Mouse (Mus musculus) liver, embryonic 16.5 days (tissue): ENCODE measurements around the gene Alg9. TPM values are rescaled to one million over a fixed set of nuclear protein-coding genes. Genes with fewer than 3 reads are reported as not detected.
A peak's percentile ranks its signal among the peaks of the same experiment; 100 is the strongest.

ENCODE experiments used
- ATAC-seq: fragments of 200-750 bp; cut with Nextera tagmentation; 2 replicates; pipeline ENCODE4 v1.8.0; 2017; ENCODE audit warnings: low read depth, mild to moderate bottlenecking, moderate number of reproducible peaks, moderate library complexity
- H3K27ac ChIP-seq: fragments of 300-500 bp; sonication (generic); 2 replicates; pipeline ENCODE4 v1.5.1; 2014; ENCODE audit warnings: mild to moderate bottlenecking, low read length
- H3K27me3 ChIP-seq: fragments of 300-500 bp; sonication (generic); 2 replicates; pipeline ENCODE4 v1.6.1; 2014; ENCODE audit warnings: low read depth, low read length, mixed read lengths; ENCODE audit not compliant: control insufficient read depth, insufficient read depth
- H3K36me3 ChIP-seq: fragments of 300-500 bp; sonication (generic); 2 replicates; pipeline ENCODE4 v1.6.1; 2014; ENCODE audit warnings: mild to moderate bottlenecking; ENCODE audit not compliant: control insufficient read depth, insufficient read depth
- H3K4me1 ChIP-seq: fragments of 300-500 bp; sonication (generic); 2 replicates; pipeline ENCODE4 v1.6.1; 2014; ENCODE audit warnings: low read depth, low read length, mixed read lengths; ENCODE audit not compliant: control insufficient read depth
- H3K4me2 ChIP-seq: fragments of 300-500 bp; sonication (generic); 2 replicates; pipeline ENCODE4 v1.6.1; 2014; ENCODE audit warnings: low read depth, low read length, mixed read lengths
- H3K4me3 ChIP-seq: fragments of 300-500 bp; sonication (generic); 2 replicates; pipeline ENCODE4 v1.5.1; 2014; ENCODE audit warnings: low read depth, mild to moderate bottlenecking, low read length
- H3K9ac ChIP-seq: fragments of 300-500 bp; sonication (generic); 2 replicates; pipeline ENCODE4 v1.6.1; 2014; ENCODE audit warnings: low read depth, low read length
- H3K9me3 ChIP-seq: fragments of 300-500 bp; sonication (generic); replicated peaks from 2 replicates; pipeline ENCODE4 v1.6.1; 2016; ENCODE audit warnings: low read length; ENCODE audit not compliant: control insufficient read depth
- WGBS: fragments of 180-500 bp; shearing (Covaris S2); extraction: QIAGEN DNeasy Blood & Tissue Kit; methylation state at CpG from one replicate; pipeline ENCODE4 v1.1.7; 2014; ENCODE audit not compliant: insufficient replicate concordance; 5-methylcytosine and 5-hydroxymethylcytosine counted together
- polyA plus RNA-seq: library from polyadenylated mRNA; unstranded; fragments of >200 nt; fragmentation: Nextera tagmentation; extraction: Ambion mirVana; gene quantifications from 2 replicates; pipeline ENCODE4 v1.2.1, GENCODE M21; 2015

Alg9 gene
- polyA plus RNA-seq, 1 experiment from 2014 or later, result 13.2 TPM

DNA sequence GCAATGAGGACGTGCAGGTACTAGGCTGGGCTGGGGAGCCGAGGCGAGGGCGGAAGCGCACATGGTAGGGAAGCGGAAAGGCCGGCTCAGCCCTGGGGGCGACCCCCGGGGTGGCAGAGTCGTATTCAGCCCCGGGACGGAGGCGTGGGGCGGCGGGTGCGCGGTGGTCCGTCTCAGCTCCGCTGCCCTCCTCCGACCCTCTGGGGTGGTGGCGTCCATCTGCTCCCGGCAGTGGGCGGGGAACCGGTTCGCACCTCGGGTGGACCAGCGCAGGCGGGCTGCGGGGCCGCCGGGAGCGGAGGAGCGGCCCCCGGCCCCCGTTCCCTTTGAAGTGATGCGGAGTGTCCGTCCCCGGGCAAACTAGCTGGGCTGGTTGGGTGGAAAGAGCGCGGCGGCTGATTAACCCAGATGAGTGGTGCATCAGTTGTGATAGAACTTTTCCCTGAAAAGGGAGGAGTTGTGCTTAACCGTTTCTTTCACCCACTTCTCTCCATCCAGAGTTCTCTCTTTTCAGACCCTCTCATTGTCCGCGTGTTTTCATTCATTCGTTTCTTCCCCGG is 82.3 kb downstream of the Alg9 start:
- peaks cover 33% of the 10 kb centered on the region for H3K36me3 ChIP-seq
- WGBS, result 0% methylated on average over 36 of the region's 46 CpGs
- peak overlapping the region; percentile 95 for H3K4me3 ChIP-seq
- H3K27me3 ChIP-seq, result no peaks in the 10 kb centered on the region
- H3K9me3 ChIP-seq, result no peaks in the 10 kb centered on the region
- peaks cover 54% of the 10 kb centered on the region for H3K4me1 ChIP-seq
- peak overlapping the region; percentile 91 for H3K9ac ChIP-seq
- H3K27ac ChIP-seq, result peak overlapping the region; percentile 94
- ATAC-seq, result peak; percentile 49
- peak overlapping the region; percentile 86 for H3K4me2 ChIP-seq

DNA sequence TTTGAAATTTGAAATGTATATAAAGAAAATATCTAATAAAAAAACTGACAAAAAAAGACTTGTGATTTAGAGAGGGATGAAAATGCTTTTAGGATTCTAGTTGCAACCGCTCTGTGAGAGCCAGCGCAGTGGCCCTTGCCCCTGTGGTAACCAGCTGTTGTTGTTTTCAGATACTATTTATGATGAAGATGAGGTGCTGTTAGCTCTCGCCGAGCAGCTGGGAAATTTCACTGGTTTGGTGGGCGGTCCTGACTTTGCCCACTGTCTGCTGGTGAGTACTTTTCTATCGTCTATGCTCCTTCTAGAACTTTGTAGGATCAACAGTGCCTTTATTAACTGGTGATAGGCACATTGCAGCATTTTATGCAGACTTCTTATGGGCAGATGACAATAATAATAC is 83.9 kb downstream of the Alg9 start:
- Histone ChIP-seq H3K27me3 (no peaks in the 10 kb centered on the region), H3K36me3 (peaks cover 47% of the 10 kb centered on the region), H3K9ac (no peak overlapping the region), H3K4me2 (peak overlapping the region; percentile 38; the same call in 1 of the 2 replicates), H3K27ac (no peak overlapping the region), H3K4me3 (no peak overlapping the region; the same call in 1 of the 2 replicates), H3K9me3 (no peaks in the 10 kb centered on the region), H3K4me1 (peaks cover 40% of the 10 kb centered on the region)
- WGBS, result 86% methylated on average over 6 of the region's 6 CpGs
- ATAC-seq, result no peak

DNA sequence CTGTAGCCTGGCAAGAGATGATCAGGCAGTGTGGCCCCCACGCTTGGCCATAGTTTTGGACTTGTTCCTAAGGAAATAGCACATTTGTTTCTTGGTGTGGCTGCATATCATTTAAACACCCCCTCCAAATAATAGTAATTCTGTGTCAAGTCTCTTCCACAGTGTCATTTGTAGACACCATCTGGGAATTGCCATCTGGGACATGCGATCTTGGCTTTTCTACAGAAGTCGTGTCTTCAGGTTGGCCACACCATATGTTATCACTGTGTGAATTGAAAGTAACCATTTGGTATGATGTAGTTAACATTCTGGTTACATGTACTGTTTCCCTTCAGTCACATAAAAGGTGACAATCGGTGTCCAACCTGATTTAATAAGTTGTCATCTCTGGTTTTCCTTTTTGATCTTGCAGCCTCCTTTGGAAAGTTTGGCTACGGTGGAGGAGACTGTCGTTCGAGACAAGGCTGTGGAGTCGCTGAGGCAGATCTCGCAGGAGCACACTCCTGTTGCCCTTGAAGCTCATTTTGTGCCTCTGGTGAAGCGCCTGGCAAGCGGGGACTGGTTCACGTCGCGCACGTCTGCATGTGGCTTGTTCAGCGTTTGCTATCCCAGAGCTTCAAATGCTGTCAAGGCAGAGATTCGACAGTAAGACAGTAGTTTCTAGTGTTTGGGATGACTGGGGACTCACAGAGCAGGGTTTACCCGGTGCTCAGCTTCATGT is 86.5 kb downstream of the Alg9 start:
- no peak for ATAC-seq
- peaks cover 68% of the 10 kb centered on the region for H3K36me3 ChIP-seq

DNA sequence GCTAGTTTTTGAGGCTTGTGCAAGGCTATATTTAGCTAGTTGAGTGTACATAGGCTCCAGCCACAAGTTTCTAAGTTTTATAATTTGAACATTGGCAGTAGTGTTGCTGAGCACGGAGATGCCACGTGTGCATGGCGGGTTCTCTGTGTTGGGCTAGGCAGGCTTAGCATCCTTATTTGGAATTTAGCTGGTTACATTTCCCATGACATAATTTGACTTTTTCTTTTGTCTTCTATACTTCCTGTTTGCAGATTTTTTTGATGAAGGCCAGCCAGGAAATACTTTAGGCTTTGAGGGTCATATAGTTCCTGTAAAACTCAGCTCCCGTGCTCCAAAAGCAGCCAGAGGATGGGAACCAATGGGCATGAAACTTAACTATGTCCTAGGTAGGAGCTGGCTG is 89.0 kb downstream of the Alg9 start:
- Histone ChIP-seq H3K9me3 (no peaks in the 10 kb centered on the region), H3K9ac (no peak overlapping the region), H3K27me3 (no peaks in the 10 kb centered on the region), H3K4me2 (no peak overlapping the region), H3K36me3 (peaks cover 90% of the 10 kb centered on the region), H3K4me1 (peaks cover 4% of the 10 kb centered on the region), H3K27ac (no peak overlapping the region), H3K4me3 (no peak overlapping the region)
- no peak for ATAC-seq
- 90% methylated on average over 4 of the region's 4 CpGs for WGBS

More for the DNA sequence above, 86.5 kb downstream of the Alg9 start:
- WGBS, result 91% methylated on average over 18 of the region's 18 CpGs
- H3K4me3 ChIP-seq, result no peak overlapping the region
- no peaks in the 10 kb centered on the region for H3K9me3 ChIP-seq
- no peak overlapping the region for H3K4me2 ChIP-seq
- no peak overlapping the region for H3K9ac ChIP-seq
- H3K27me3 ChIP-seq, result no peaks in the 10 kb centered on the region
- peaks cover 15% of the 10 kb centered on the region for H3K4me1 ChIP-seq
- no peak overlapping the region for H3K27ac ChIP-seq

DNA sequence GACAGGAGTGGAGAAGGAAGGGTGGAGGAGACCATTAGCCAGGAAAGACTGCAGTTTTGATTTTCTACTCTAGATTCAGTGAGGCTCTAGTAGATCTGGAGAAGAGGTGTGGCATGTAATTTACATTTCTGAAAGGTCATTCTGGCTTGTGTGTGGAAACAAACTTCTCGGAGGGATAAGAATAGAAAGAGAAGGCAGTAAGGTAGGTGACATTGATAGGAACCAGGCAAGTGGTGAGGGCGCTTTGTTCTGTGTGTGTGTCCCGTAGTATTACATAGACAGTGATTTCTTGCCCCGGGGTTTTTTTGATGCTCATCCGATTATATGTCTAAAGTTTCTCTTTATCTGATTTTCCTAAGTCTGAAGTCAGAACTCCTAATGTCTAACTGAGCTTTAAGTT is 90.1 kb downstream of the Alg9 start:
- H3K9ac ChIP-seq, result no peak overlapping the region
- H3K9me3 ChIP-seq, result no peaks in the 10 kb centered on the region
- H3K36me3 ChIP-seq, result peaks cover 89% of the 10 kb centered on the region
- H3K4me1 ChIP-seq, result peaks cover 3% of the 10 kb centered on the region
- no peak overlapping the region for H3K4me3 ChIP-seq
- no peaks in the 10 kb centered on the region for H3K27me3 ChIP-seq
- no peak for ATAC-seq
- no peak overlapping the region for H3K27ac ChIP-seq
- WGBS, result 88% methylated on average over 5 of the region's 5 CpGs
- H3K4me2 ChIP-seq, result no peak overlapping the region

DNA sequence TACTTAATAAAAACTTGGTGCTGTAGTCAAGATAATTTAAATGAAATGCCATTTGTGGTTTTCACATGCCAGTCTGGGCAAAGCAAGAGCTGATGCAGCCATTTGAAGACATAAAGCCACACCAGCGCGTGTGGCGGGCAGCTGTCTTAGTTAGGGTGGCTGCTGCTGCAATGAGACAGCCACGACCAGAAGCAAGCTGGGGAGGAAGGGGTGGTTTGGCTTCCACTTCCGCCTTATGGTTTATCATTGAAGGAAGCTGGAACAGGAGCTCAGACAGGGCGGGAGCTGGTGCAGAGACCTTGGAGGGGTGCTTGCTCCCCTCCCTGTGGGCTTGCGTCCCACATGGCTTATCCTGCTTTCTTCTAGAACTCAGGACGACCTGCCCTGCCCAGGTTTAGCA is 91.0 kb downstream of the Alg9 start:
- no peak for ATAC-seq
- H3K9ac ChIP-seq, result no peak overlapping the region
- peaks cover 89% of the 10 kb centered on the region for H3K36me3 ChIP-seq
- no peaks in the 10 kb centered on the region for H3K27me3 ChIP-seq
- no peak overlapping the region for H3K27ac ChIP-seq
- H3K4me2 ChIP-seq, result no peak overlapping the region
- WGBS, result 43% methylated on average over 8 of the region's 8 CpGs
- H3K9me3 ChIP-seq, result no peaks in the 10 kb centered on the region
- no peak overlapping the region for H3K4me3 ChIP-seq
- no peaks in the 10 kb centered on the region; the same call in none of the 2 replicates for H3K4me1 ChIP-seq

DNA sequence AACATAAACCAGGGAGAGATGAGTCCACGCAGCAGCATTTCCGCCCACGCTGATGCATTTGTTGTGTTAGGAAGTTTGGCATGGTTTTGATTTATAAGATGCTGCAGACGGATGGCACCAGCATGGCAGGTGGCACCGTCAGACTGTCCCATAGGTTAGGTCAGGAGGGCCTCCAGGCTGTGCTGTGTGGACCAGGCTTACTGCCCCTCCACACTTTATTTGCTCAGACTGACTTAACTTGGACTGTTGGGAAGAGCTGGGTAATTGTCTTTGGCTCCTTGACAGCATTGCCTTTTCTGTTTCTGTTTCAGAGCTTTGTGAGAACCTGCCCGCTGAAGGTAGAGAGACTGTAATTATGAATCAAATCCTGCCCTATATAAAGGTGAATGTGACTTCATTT is 92.2 kb downstream of the Alg9 start:
- Histone ChIP-seq H3K27ac (no peak overlapping the region), H3K9ac (no peak overlapping the region), H3K4me3 (no peak overlapping the region), H3K4me1 (no peaks in the 10 kb centered on the region; the same call in none of the 2 replicates), H3K9me3 (no peaks in the 10 kb centered on the region), H3K4me2 (no peak overlapping the region), H3K36me3 (peaks cover 80% of the 10 kb centered on the region), H3K27me3 (no peaks in the 10 kb centered on the region)
- ATAC-seq, result no peak
- WGBS, result 87% methylated on average over 6 of the region's 6 CpGs

DNA sequence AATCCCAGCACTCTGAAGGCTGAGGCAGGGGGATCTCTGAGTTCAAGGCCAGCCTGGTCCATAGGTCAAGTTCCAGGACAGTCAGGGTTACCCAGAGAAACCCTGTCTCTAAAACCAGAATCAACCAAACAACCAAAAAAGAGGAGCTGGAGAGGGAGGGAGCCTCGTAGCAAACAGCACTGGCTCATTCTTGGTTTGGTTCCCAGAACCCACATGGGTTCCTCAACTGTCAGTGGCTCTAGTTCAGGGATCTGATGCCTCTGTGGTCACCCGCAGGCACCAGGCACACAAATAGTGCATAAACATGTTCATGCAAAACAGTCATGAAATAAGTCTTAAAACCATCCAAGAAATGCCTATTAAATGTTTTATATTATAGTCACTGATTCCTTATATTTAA is 93.4 kb downstream of the Alg9 start:
- 82% methylated on average over 2 of the region's 2 CpGs for WGBS
- Histone ChIP-seq H3K9me3 (no peaks in the 10 kb centered on the region), H3K4me2 (no peak overlapping the region), H3K27me3 (no peaks in the 10 kb centered on the region), H3K36me3 (peaks cover 78% of the 10 kb centered on the region), H3K4me3 (no peak overlapping the region), H3K27ac (no peak overlapping the region), H3K9ac (no peak overlapping the region), H3K4me1 (no peaks in the 10 kb centered on the region; the same call in none of the 2 replicates)
- ATAC-seq, result no peak

DNA sequence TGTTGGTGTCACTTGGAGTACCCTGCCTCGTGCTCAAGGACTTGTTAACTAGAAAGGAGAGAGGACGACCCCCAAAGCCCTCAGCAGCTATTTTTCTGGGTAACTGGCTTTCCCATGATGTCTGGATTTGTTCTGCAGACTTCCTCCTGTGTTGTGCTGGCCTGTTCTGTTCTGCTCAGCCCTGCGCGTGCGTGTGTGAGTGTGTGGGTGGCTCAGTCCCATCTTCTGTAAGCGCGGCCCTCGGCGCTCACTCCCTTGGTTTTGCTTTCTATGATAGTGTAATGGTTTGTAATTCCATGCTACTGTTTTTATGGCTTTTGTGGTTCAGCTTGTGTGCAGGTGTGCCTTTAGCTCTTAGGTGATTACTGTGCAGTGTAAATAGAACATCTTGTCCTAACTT is 98.4 kb downstream of the Alg9 start:
- no peak overlapping the region for H3K4me2 ChIP-seq
- H3K36me3 ChIP-seq, result peaks cover 77% of the 10 kb centered on the region
- WGBS, result 90% methylated on average over 9 of the region's 9 CpGs
- ATAC-seq, result no peak
- no peak overlapping the region for H3K27ac ChIP-seq
- no peak overlapping the region for H3K4me3 ChIP-seq
- no peaks in the 10 kb centered on the region for H3K4me1 ChIP-seq
- H3K9ac ChIP-seq, result no peak overlapping the region
- no peaks in the 10 kb centered on the region for H3K27me3 ChIP-seq
- no peaks in the 10 kb centered on the region for H3K9me3 ChIP-seq
